Mouse (Mus musculus): ENCODE measurements around the gene Sec61g.

DNA sequence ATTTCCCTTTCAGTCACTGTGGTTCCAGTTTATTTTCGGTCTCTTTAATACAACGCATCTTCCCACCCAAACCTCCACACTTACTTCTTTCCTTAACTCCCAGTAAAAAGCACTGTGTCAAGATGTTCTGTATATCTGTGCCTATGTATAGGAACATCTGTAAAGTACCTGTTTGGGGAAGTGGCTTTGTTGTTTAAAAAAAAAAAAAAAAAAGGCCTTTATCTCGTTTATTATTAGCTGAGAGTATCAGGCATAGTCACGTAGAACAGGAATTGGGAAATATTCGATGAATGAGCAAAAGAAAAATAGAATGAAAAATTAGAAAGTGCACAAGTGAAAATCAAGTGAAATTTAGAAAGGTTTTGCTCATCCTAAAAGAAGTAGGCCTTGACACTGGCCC lies 19.5 kb upstream of the Sec61g start:
- TF ChIP-seq CTCF (IDR thresholded peaks at IDR 0.05; ENCODE audit: borderline replicate concordance, insufficient read depth, low read depth, low read length) (no peak), POLR2A (IDR thresholded peaks at IDR 0.05; ENCODE audit: borderline replicate concordance, insufficient read depth, low read length) (no peak)

Data from cerebellum, adult 2 months (tissue).